Mouse (Mus musculus) neural tube, embryonic 15.5 days (tissue): ENCODE measurements around the gene Mlf2. TPM values are rescaled to one million over a fixed set of nuclear protein-coding genes. Genes with fewer than 3 reads are reported as not detected.

Source experiments
- ATAC-seq: fragments of 200-750 bp; cut with Nextera tagmentation; 2 replicates; pipeline ENCODE4 v1.8.0; 2017; ENCODE audit warnings: mild to moderate bottlenecking, moderate TSS enrichment, moderate library complexity; ENCODE audit not compliant: low FRiP score
- H3K27ac ChIP-seq: fragments of 300-500 bp; sonication (generic); replicated peaks from 2 replicates; pipeline ENCODE4 v1.5.1; 2015; ENCODE audit warnings: mild to moderate bottlenecking, inconsistent platforms
- H3K27me3 ChIP-seq: fragments of 300-500 bp; sonication (generic); replicated peaks from 2 replicates; pipeline ENCODE4 v1.6.1; 2015; ENCODE audit warnings: inconsistent platforms
- H3K36me3 ChIP-seq: fragments of 300-500 bp; sonication (generic); 2 replicates; pipeline ENCODE4 v1.6.1; 2015; ENCODE audit warnings: inconsistent platforms
- H3K4me1 ChIP-seq: fragments of 300-500 bp; sonication (generic); 2 replicates; pipeline ENCODE4 v1.6.1; 2015; ENCODE audit warnings: inconsistent platforms
- H3K4me2 ChIP-seq: fragments of 300-500 bp; sonication (generic); 2 replicates; pipeline ENCODE4 v1.6.1; 2015; ENCODE audit warnings: inconsistent platforms, mild to moderate bottlenecking, moderate library complexity
- H3K4me3 ChIP-seq: fragments of 300-500 bp; sonication (generic); replicated peaks from 2 replicates; pipeline ENCODE4 v1.5.1; 2015; ENCODE audit warnings: mild to moderate bottlenecking, inconsistent platforms
- H3K9ac ChIP-seq: fragments of 300-500 bp; sonication (generic); replicated peaks from 2 replicates; pipeline ENCODE4 v1.6.1; 2015; ENCODE audit warnings: mild to moderate bottlenecking, inconsistent platforms
- H3K9me3 ChIP-seq: fragments of 300-500 bp; sonication (generic); replicated peaks from 2 replicates; pipeline ENCODE4 v1.6.1; 2016; ENCODE audit warnings: inconsistent platforms
- WGBS: fragments of 180-500 bp; shearing (Covaris S2); methylation state at CpG from one replicate; pipeline ENCODE4 v1.1.7; 2015; ENCODE audit warnings: mixed read lengths; 5-methylcytosine and 5-hydroxymethylcytosine counted together
- polyA plus RNA-seq: library from polyadenylated mRNA; unstranded; fragments of >200 nt; fragmentation: Nextera tagmentation; extraction: Ambion mirVana; gene quantifications from 2 replicates; pipeline ENCODE4 v1.2.1, GENCODE M21; 2015

Mlf2 gene
- polyA plus RNA-seq, 1 experiment from 2014 or later = 603 TPM

GRCm38 (mm10) chr6:124943526-124943925 is 12.3 kb downstream of the Mlf2 start:
- 0 out of 2 replicates have a peak, but pooled peaks cover 3% of the 10 kb centered on the region for H3K36me3 ChIP-seq
- no peak overlapping the region for H3K9ac ChIP-seq
- H3K27ac ChIP-seq = no peak overlapping the region
- no peak for ATAC-seq
- H3K27me3 ChIP-seq = no peaks in the 10 kb centered on the region
- WGBS = 91% methylated on average over 3 of the region's 3 CpGs
- no peak overlapping the region for H3K4me3 ChIP-seq
- no peak overlapping the region for H3K4me2 ChIP-seq
- H3K9me3 ChIP-seq = no peaks in the 10 kb centered on the region
- no peaks in the 10 kb centered on the region for H3K4me1 ChIP-seq

- H3K27ac ChIP-seq = no peak overlapping the region
- no peaks in the 10 kb centered on the region for H3K9me3 ChIP-seq
- H3K36me3 ChIP-seq = peaks cover 28% of the 10 kb centered on the region
- H3K4me3 ChIP-seq = no peak overlapping the region
- ATAC-seq = no peak
- H3K4me1 ChIP-seq = no peaks in the 10 kb centered on the region
- WGBS = 89% methylated on average over 2 of the region's 2 CpGs
- H3K9ac ChIP-seq = no peak overlapping the region
- no peaks in the 10 kb centered on the region for H3K27me3 ChIP-seq
- no peak overlapping the region for H3K4me2 ChIP-seq
Measured at GRCm38 (mm10) chr6:124953991-124954715, 23.0 kb downstream of the Mlf2 start.

- Histone ChIP-seq H3K27me3 (no peaks in the 10 kb centered on the region), H3K36me3 (peaks cover 37% of the 10 kb centered on the region), H3K27ac (no peak overlapping the region), H3K9me3 (no peaks in the 10 kb centered on the region), H3K9ac (no peak overlapping the region), H3K4me3 (no peak overlapping the region), H3K4me1 (no peaks in the 10 kb centered on the region), H3K4me2 (no peak overlapping the region)
- no peak for ATAC-seq
- 97% methylated on average over 4 of the region's 4 CpGs for WGBS
Measured at GRCm38 (mm10) chr6:124955212-124955611, 24.0 kb downstream of the Mlf2 start.

GRCm38 (mm10) chr6:124958127-124958526 is 26.9 kb downstream of the Mlf2 start:
- H3K9ac ChIP-seq = no peak overlapping the region
- H3K27ac ChIP-seq = no peak overlapping the region
- H3K4me1 ChIP-seq = no peaks in the 10 kb centered on the region
- no peak overlapping the region for H3K4me2 ChIP-seq
- no peak for ATAC-seq
- 93% methylated on average over 3 of the region's 3 CpGs for WGBS
- peaks cover 56% of the 10 kb centered on the region for H3K36me3 ChIP-seq
- no peaks in the 10 kb centered on the region for H3K27me3 ChIP-seq
- H3K4me3 ChIP-seq = no peak overlapping the region
- H3K9me3 ChIP-seq = no peaks in the 10 kb centered on the region

- no peaks in the 10 kb centered on the region for H3K27me3 ChIP-seq
- H3K4me3 ChIP-seq = no peak overlapping the region
- WGBS = 86% methylated on average over 13 of the region's 13 CpGs
- H3K36me3 ChIP-seq = peaks cover 56% of the 10 kb centered on the region
- H3K9me3 ChIP-seq = no peaks in the 10 kb centered on the region
- ATAC-seq = no peak
- no peak overlapping the region for H3K9ac ChIP-seq
- H3K27ac ChIP-seq = no peak overlapping the region
- peaks cover 9% of the 10 kb centered on the region for H3K4me1 ChIP-seq
- no peak overlapping the region for H3K4me2 ChIP-seq
Measured at GRCm38 (mm10) chr6:124959960-124960359, 28.8 kb downstream of the Mlf2 start.

- Histone ChIP-seq H3K27ac (no peak overlapping the region), H3K4me1 (peaks cover 12% of the 10 kb centered on the region), H3K9me3 (no peaks in the 10 kb centered on the region), H3K27me3 (no peaks in the 10 kb centered on the region), H3K4me3 (no peak overlapping the region), H3K36me3 (peaks cover 50% of the 10 kb centered on the region), H3K9ac (no peak overlapping the region), H3K4me2 (no peak overlapping the region)
- no peak for ATAC-seq
- WGBS = 92% methylated on average over 12 of the region's 12 CpGs
Measured at GRCm38 (mm10) chr6:124961021-124961420, 29.8 kb downstream of the Mlf2 start.

- Histone ChIP-seq H3K36me3 (peaks cover 23% of the 10 kb centered on the region), H3K27me3 (no peaks in the 10 kb centered on the region), H3K4me1 (peaks cover 22% of the 10 kb centered on the region), H3K9ac (peak overlapping the region; percentile 95), H3K4me3 (peak overlapping the region; percentile 80), H3K9me3 (no peaks in the 10 kb centered on the region), H3K4me2 (peak overlapping the region; percentile 98), H3K27ac (peak overlapping the region; percentile 92)
- WGBS = 38% methylated on average over 16 of the region's 16 CpGs
- ATAC-seq = peak; percentile 26
Measured at GRCm38 (mm10) chr6:124964638-124965037, 33.5 kb downstream of the Mlf2 start.

GRCm38 (mm10) chr6:124965088-124965719 is 34.0 kb downstream of the Mlf2 start, which contains the start of gene Cops7a:
Cops7a (minus strand) TSS chr6:124965538.
- Histone ChIP-seq H3K36me3 (peaks cover 18% of the 10 kb centered on the region), H3K27ac (peak within 1 kb of the TSS; percentile 92), H3K4me2 (peak within 1 kb of the TSS; percentile 98), H3K4me3 (peak within 1 kb of the TSS; percentile 80), H3K4me1 (peaks cover 22% of the 10 kb centered on the region), H3K9me3 (no peaks in the 10 kb centered on the region), H3K27me3 (no peaks in the 10 kb centered on the region), H3K9ac (peak within 1 kb of the TSS; percentile 95)
- WGBS = under 1% methylated on average over 68 of the region's 68 CpGs
- ATAC-seq = peak; percentile 95

GRCm38 (mm10) chr6:124965747-124966146 is 34.6 kb downstream of the Mlf2 start:
- WGBS = 12% methylated on average over 15 of the region's 15 CpGs
- Histone ChIP-seq H3K27ac (peak overlapping the region; percentile 92), H3K4me2 (peak overlapping the region; percentile 98), H3K27me3 (no peaks in the 10 kb centered on the region), H3K9ac (peak overlapping the region; percentile 95), H3K9me3 (no peaks in the 10 kb centered on the region), H3K4me3 (peak overlapping the region; percentile 80), H3K4me1 (peaks cover 22% of the 10 kb centered on the region), H3K36me3 (peaks cover 14% of the 10 kb centered on the region)
- no peak for ATAC-seq

- H3K9ac ChIP-seq = peak overlapping the region; percentile 95; the same call in 1 of the 2 replicates
- no peak for ATAC-seq
- WGBS = 96% methylated on average over 7 of the region's 7 CpGs
Measured at GRCm38 (mm10) chr6:124966466-124967118, 35.4 kb downstream of the Mlf2 start.

GRCm38 (mm10) chr6:124967766-124968165 is 36.6 kb downstream of the Mlf2 start:
- Histone ChIP-seq H3K27me3 (no peaks in the 10 kb centered on the region), H3K36me3 (no peaks in the 10 kb centered on the region), H3K9me3 (no peaks in the 10 kb centered on the region), H3K4me3 (no peak overlapping the region), H3K4me1 (peaks cover 22% of the 10 kb centered on the region), H3K9ac (no peak overlapping the region), H3K4me2 (no peak overlapping the region), H3K27ac (no peak overlapping the region)
- 74% methylated on average over 4 of the region's 4 CpGs for WGBS
- no peak for ATAC-seq

More at GRCm38 (mm10) chr6:124966466-124967118, 35.4 kb downstream of the Mlf2 start:
- Histone ChIP-seq H3K4me1 (peaks cover 22% of the 10 kb centered on the region), H3K4me3 (peak overlapping the region; percentile 80), H3K4me2 (peak overlapping the region; percentile 98), H3K36me3 (peaks cover 6% of the 10 kb centered on the region), H3K9me3 (no peaks in the 10 kb centered on the region), H3K27me3 (no peaks in the 10 kb centered on the region), H3K27ac (no peak overlapping the region)
